ENCODE assay signal across 8 mouse cellular contexts in the genomic region with DNA sequence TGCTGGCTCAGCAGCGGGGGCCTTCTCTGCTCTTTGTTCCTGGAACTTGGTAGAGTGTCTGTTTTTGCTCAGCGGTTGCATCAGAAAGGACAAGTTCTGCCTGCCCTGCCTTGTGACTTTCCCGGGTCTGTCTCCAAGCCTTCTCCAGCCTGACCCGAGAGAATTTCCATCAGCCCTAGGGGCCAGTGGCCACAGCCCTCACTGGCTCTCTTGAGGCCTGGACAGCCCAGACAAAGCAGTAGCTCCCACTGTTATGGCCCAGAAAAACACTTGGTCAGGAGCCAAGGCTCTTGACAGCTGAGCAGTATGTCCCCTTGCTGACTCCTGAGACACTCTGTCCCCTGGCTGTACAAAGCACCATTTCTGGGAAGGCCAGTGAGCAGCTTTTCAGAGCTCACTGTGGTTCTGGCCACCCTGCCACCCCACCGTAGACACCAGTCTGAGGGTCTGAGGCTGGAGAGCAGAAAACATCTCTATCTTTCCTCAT. TPM values are rescaled to one million over a fixed set of nuclear protein-coding genes. Genes with fewer than 3 reads are reported as not detected.
DNase-seq lines count a peak whose midpoint lies in the region; ATAC-seq lines count a peak whose summit lies in the region.

A gene (plus strand): TSS at position 437 of the 487 bp plus-strand sequence.

- no peaks in the 10 kb centered on the region for H3K27me3 ChIP-seq in megakaryocyte, embryonic 14.5 days (replicated peaks)
- no peaks in the 10 kb centered on the region for H3K27me3 ChIP-seq in hindbrain, embryonic 16.5 days (replicated peaks; ENCODE audit: control insufficient read depth, insufficient read depth, low read length)

- WGBS in hindbrain, embryonic 16.5 days, result 34% methylated on average over 5 of the region's 5 CpGs

- H3K27ac ChIP-seq in hindbrain, embryonic 16.5 days (ENCODE audit: low read depth, low read length), result peak within 1 kb of the TSS; percentile 59

- ATAC-seq in megakaryocyte, adult 5-6 weeks (ENCODE audit: poor library complexity, severe bottlenecking), result no peak
- ATAC-seq in hindbrain, embryonic 16.5 days, result peak; percentile 70

- DNase-seq in cerebellum, adult 8-10 months, result peak; percentile 63
- DNase-seq in gastrocnemius, adult 8-10 months (ENCODE audit: low spot score in 2 of 2), result peak; percentile 62 to 73
- peak; percentile 60 to 64 for DNase-seq in left cerebral cortex, adult 18-20 months (ENCODE audit: low spot score in 2 of 2)
- DNase-seq in lung, postnatal 36 days, result peak; percentile 87
- DNase-seq in T-cell, adult 2 months (ENCODE audit: low spot score), result no peak

- H3K36me3 ChIP-seq in megakaryocyte, embryonic 14.5 days (replicated peaks; ENCODE audit: low read length), result peaks cover 63% of the 10 kb centered on the region
- H3K36me3 ChIP-seq in hindbrain, embryonic 16.5 days (ENCODE audit: control insufficient read depth, insufficient read depth, low read length), result peaks cover 16% of the 10 kb centered on the region

- no peak within 1 kb of the TSS for H3K4me2 ChIP-seq in hindbrain, embryonic 16.5 days (ENCODE audit: low read length)

- H3K9ac ChIP-seq in hindbrain, embryonic 16.5 days (ENCODE audit: low read depth, low read length), result peak within 1 kb of the TSS; percentile 13; the same call in 1 of the 2 replicates

- no peaks in the 10 kb centered on the region for H3K9me3 ChIP-seq in megakaryocyte, embryonic 14.5 days
- no peaks in the 10 kb centered on the region for H3K9me3 ChIP-seq in hindbrain, embryonic 16.5 days (ENCODE audit: control insufficient read depth, low read length)

- peak within 1 kb of the TSS; percentile 38 for H3K4me3 ChIP-seq in megakaryocyte, embryonic 14.5 days (replicated peaks)
- H3K4me3 ChIP-seq in hindbrain, embryonic 16.5 days (ENCODE audit: low read length), result no peak within 1 kb of the TSS

- peaks cover 85% of the 10 kb centered on the region for H3K4me1 ChIP-seq in megakaryocyte, embryonic 14.5 days
- H3K4me1 ChIP-seq in hindbrain, embryonic 16.5 days (ENCODE audit: control insufficient read depth, insufficient read depth, low read depth, low read length), result peaks cover 33% of the 10 kb centered on the region

RNA-seq across cellular contexts. Expression of the gene that starts here (rescaled TPM):
- polyA plus RNA-seq in megakaryocyte, embryonic 14.5 days (2012; ENCODE audit: insufficient read depth, low replicate concordance), result 6.7 and 11.3 TPM in 2 replicates
- 3.3 and 3.8 TPM in 2 replicates for total RNA-seq in megakaryocyte, adult 5-6 weeks (2015)
- total RNA-seq in megakaryocyte, adult 5-6 weeks (2017), result 1.3 and 1.8 TPM in 2 replicates
- 10 to 100 TPM in 2 of 4 experiments, 1 to 10 TPM in 2; 7.7 to 14.2 (median 11.0) TPM for total RNA-seq in gastrocnemius, adult 8-10 months (2022)
- 5.9 and 7.0 TPM in 2 replicates for polyA plus RNA-seq in hindbrain, embryonic 16.5 days (2015; fragmentation: Nextera tagmentation; extraction: Ambion mirVana)
- total RNA-seq in left cerebral cortex, adult 18-20 months (2021), result 10 to 100 TPM; 17.7 to 19.6 TPM
